Mouse (Mus musculus) intestine, embryonic 14.5 days (tissue): ENCODE results near the gene Trim30a. TPM values are rescaled to one million over a fixed set of nuclear protein-coding genes. Genes with fewer than 3 reads are reported as not detected.
"Not testable (repeated sequence)": the region's sequence is repeated elsewhere in the genome, so short reads cannot be mapped to it uniquely, and the experiment has no call there.

Source experiments
- ATAC-seq: fragments of 200-750 bp; cut with Nextera tagmentation; replicated peaks from 2 replicates; pipeline ENCODE4 v1.8.0; 2017; ENCODE audit warnings: low read depth, moderate number of reproducible peaks, moderate TSS enrichment, moderate library complexity; ENCODE audit not compliant: low FRiP score, low TSS enrichment
- DNase-seq: peaks from one replicate; pipeline ENCODE4 v3.0.0-alpha.2; 2018; ENCODE audit warnings: low spot score
- H3K27ac ChIP-seq: fragments of 300-500 bp; sonication (generic); 2 replicates; pipeline ENCODE4 v1.5.1; 2014; ENCODE audit warnings: low read depth, mild to moderate bottlenecking, control low read depth
- H3K27me3 ChIP-seq: fragments of 300-500 bp; sonication (generic); replicated peaks from 2 replicates; pipeline ENCODE4 v1.6.1; 2014; ENCODE audit warnings: low read length, control low read depth; ENCODE audit not compliant: control insufficient read depth, insufficient read depth
- H3K36me3 ChIP-seq: fragments of 300-500 bp; sonication (generic); 2 replicates; pipeline ENCODE4 v1.6.1; 2014; ENCODE audit warnings: low read length, control low read depth; ENCODE audit not compliant: control insufficient read depth, insufficient read depth
- H3K4me1 ChIP-seq: fragments of 300-500 bp; sonication (generic); replicated peaks from 2 replicates; pipeline ENCODE4 v1.6.1; 2014; ENCODE audit warnings: low read length, control low read depth, mixed read lengths; ENCODE audit not compliant: control insufficient read depth, insufficient read depth
- H3K4me2 ChIP-seq: fragments of 300-500 bp; sonication (generic); 2 replicates; pipeline ENCODE4 v1.6.1; 2014; ENCODE audit warnings: low read length
- H3K4me3 ChIP-seq: fragments of 300-500 bp; sonication (generic); 2 replicates; pipeline ENCODE4 v1.5.1; 2014; ENCODE audit warnings: low read depth, low read length, control low read depth, mixed read lengths
- H3K9ac ChIP-seq: fragments of 300-500 bp; sonication (generic); 2 replicates; pipeline ENCODE4 v1.6.1; 2014; ENCODE audit warnings: mild to moderate bottlenecking, low read length
- H3K9me3 ChIP-seq: fragments of 300-500 bp; sonication (generic); 2 replicates; pipeline ENCODE4 v1.6.1; 2016; ENCODE audit warnings: low read length, control low read depth; ENCODE audit not compliant: control insufficient read depth
- WGBS: fragments of 180-500 bp; shearing (Covaris S2); extraction: QIAGEN DNeasy Blood & Tissue Kit; methylation state at CpG from one replicate; pipeline ENCODE4 v1.1.7; 2014; 5-methylcytosine and 5-hydroxymethylcytosine counted together
- polyA plus RNA-seq: library from polyadenylated mRNA; unstranded; fragments of >200 nt; fragmentation: Nextera tagmentation; extraction: Ambion mirVana; gene quantifications from 2 replicates; pipeline ENCODE4 v1.2.1, GENCODE M21; 2014

The Trim30a gene
- polyA plus RNA-seq = 1.5 TPM in 2 replicates

- Histone ChIP-seq H3K9ac (no peak within 1 kb of the TSS), H3K27me3 (no peaks in the 10 kb centered on the region), H3K9me3 (no peaks in the 10 kb centered on the region), H3K4me1 (no peaks in the 10 kb centered on the region), H3K36me3 (no peaks in the 10 kb centered on the region), H3K4me3 (no peak within 1 kb of the TSS), H3K4me2 (no peak within 1 kb of the TSS), H3K27ac (no peak within 1 kb of the TSS)
- ATAC-seq = 0 out of 2 replicates have a peak, but pooled peaks have one; percentile 60
- 70% methylated on average over 3 of the region's 3 CpGs for WGBS
- no peak for DNase-seq
Observed at GRCm38 (mm10) chr7:104465065-104465744, at the start of gene Trim30a. Gene Trim30a (minus strand): TSS chr7:104465193.

DNA sequence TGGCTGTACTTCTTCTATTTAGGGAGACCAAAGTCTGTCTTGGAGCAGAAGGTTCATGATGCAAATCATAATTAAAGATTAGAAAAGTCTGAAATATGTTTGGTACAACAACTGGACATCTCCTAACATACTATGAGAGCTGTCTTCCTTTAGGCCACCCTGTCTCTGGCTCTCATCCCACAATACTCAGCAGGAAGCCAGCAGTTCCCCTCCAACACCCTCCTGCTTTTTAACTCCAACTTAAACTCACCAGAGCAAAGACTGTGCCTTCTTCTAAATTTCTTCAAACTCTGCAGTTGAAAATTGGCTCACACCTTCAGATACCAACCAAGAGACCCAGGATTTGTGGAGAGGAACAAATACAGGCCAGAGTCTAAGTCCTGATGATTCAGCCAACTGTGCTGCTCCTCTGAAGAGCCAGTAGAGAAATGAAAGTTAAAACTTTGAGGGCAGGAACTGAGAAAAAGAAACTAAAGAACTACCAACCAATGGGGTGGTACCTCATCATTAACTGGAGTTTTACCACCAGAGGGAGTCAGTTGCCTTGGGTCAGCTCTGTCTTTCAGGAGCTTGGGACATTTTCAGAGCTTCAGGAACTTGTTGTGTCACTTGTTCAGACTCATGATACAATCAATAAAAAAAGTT, 42.5 kb upstream of the Trim30a start, which contains the start of gene Trim30d:
Gene Trim30d (minus strand): TSS at position 429 of the 645 bp plus-strand sequence.
- H3K9ac ChIP-seq, H3K4me3 ChIP-seq, H3K27ac ChIP-seq, ATAC-seq, DNase-seq, H3K4me2 ChIP-seq, H3K9me3 ChIP-seq, H3K27me3 ChIP-seq, H3K36me3 ChIP-seq, H3K4me1 ChIP-seq: not testable (repeated sequence)

GRCm38 (mm10) chr7:104501589-104502371, 36.8 kb upstream of the Trim30a start:
- 3% methylated on average over 46 of the region's 59 CpGs for WGBS
- Histone ChIP-seq H3K4me2 (peak overlapping the region; percentile 53), H3K4me1 (no peaks in the 10 kb centered on the region), H3K9me3 (no peaks in the 10 kb centered on the region), H3K9ac (peak overlapping the region; percentile 45), H3K27me3 (no peaks in the 10 kb centered on the region), H3K36me3 (no peaks in the 10 kb centered on the region), H3K4me3 (peak overlapping the region; percentile 43), H3K27ac (no peak overlapping the region)
- ATAC-seq (peak; percentile 93), DNase-seq (peak; percentile 75)

DNA sequence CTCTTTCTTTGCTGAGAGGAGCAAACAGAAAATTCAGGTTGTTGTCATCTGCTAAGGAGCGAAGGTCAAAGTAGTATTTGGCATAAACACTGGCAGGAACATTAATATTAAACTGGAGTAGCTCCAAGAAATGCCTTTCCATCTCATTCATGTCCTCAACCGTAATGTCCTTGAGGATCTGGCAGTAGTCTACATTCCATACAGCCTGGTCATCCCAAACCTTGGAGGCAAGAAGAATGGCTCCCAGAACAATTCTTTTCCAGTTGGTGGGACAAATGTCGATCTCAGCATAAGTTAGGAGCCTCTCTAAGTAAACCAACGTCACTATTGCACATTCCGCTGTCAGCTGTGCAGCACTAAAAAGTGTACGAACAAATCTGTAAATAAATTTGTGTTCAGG, 36.2 kb upstream of the Trim30a start:
- H3K4me3 ChIP-seq, H3K4me1 ChIP-seq, H3K36me3 ChIP-seq, H3K4me2 ChIP-seq, H3K27ac ChIP-seq, H3K9ac ChIP-seq, H3K9me3 ChIP-seq, DNase-seq, ATAC-seq, H3K27me3 ChIP-seq: not testable (repeated sequence)
- WGBS = 50% methylated on average over 6 of the region's 6 CpGs

GRCm38 (mm10) chr7:104499464-104499863, 34.5 kb upstream of the Trim30a start:
- 68% methylated on average over 6 of the region's 8 CpGs for WGBS
- H3K9ac ChIP-seq, H3K4me1 ChIP-seq, H3K36me3 ChIP-seq, H3K4me3 ChIP-seq, H3K27me3 ChIP-seq, H3K27ac ChIP-seq, H3K4me2 ChIP-seq, ATAC-seq, H3K9me3 ChIP-seq, DNase-seq: not testable (repeated sequence)

GRCm38 (mm10) chr7:104445961-104446645, 18.9 kb downstream of the Trim30a start:
- no peak for DNase-seq

DNA sequence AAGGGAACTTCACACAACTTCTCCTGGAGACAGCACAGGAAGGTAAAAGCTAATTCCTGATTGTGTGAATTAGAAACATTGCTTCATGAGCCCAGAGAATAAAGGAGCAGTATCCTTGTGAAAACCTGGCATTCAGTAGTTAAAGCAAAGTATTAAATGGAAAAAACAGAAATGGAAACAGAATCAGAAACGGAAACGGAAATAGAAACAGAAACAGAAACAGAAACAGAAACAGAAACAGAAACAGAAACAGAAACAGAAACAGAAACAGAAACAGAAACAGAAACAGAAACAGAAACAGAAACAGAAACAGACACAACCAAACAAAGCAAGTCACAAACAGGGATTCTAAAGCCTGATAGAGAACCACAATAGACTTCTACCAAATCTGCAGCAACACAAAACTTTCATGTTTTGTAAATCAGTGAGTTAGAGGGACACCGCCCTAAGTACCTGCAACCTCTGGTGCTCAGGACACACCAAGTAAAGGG, 60.5 kb downstream of the Trim30a start:
- DNase-seq (no peak), ATAC-seq (no peak)
- Histone ChIP-seq H3K9ac (no peak overlapping the region), H3K27ac (no peak overlapping the region), H3K4me3 (no peak overlapping the region), H3K4me1 (no peaks in the 10 kb centered on the region), H3K36me3 (no peaks in the 10 kb centered on the region), H3K27me3 (no peaks in the 10 kb centered on the region), H3K9me3 (0 out of 2 replicates have a peak, but pooled peaks cover 3% of the 10 kb centered on the region), H3K4me2 (no peak overlapping the region)
- WGBS = 90% methylated on average over 3 of the region's 3 CpGs

More at GRCm38 (mm10) chr7:104445961-104446645, 18.9 kb downstream of the Trim30a start:
- Histone ChIP-seq H3K4me1 (no peaks in the 10 kb centered on the region), H3K4me2 (no peak overlapping the region), H3K9ac (no peak overlapping the region), H3K9me3 (no peaks in the 10 kb centered on the region), H3K27me3 (no peaks in the 10 kb centered on the region), H3K4me3 (no peak overlapping the region), H3K36me3 (no peaks in the 10 kb centered on the region), H3K27ac (no peak overlapping the region)
- no peak for ATAC-seq
- 56% methylated on average over 2 of the region's 2 CpGs for WGBS

GRCm38 (mm10) chr7:104401140-104401539, 63.9 kb downstream of the Trim30a start:
- no peak overlapping the region for H3K27ac ChIP-seq
- no peaks in the 10 kb centered on the region for H3K4me1 ChIP-seq
- H3K27me3 ChIP-seq = no peaks in the 10 kb centered on the region
- no peak overlapping the region for H3K9ac ChIP-seq
- ATAC-seq (no peak), DNase-seq (no peak)
- H3K4me2 ChIP-seq = no peak overlapping the region
- no peak overlapping the region for H3K4me3 ChIP-seq
- H3K9me3 ChIP-seq = 0 out of 2 replicates have a peak, but pooled peaks cover 3% of the 10 kb centered on the region
- H3K36me3 ChIP-seq = no peaks in the 10 kb centered on the region
